Mouse (Mus musculus): Measurements from ENCODE around the gene Arhgap31.

- TF ChIP-seq ETS1 (IDR thresholded peaks at IDR 0.05; ENCODE audit: low read depth, low read length), result no peak
- TF ChIP-seq CTCF (IDR thresholded peaks at IDR 0.05 in 2 of 3, conservative IDR thresholded peaks at IDR 0.05 in 1 of 3; ENCODE audit: control insufficient read depth in 1 of 3, insufficient read depth in 1 of 3, low read depth in 2 of 3, low read length in 3 of 3, poor library complexity in 1 of 3, severe bottlenecking in 1 of 3), result no peak
- TF ChIP-seq GATA1 (IDR thresholded peaks at IDR 0.05; ENCODE audit: low read depth, low read length), result no peak
Observed at GRCm38 (mm10) chr16:38649431-38649827, 63.6 kb downstream of the Arhgap31 start.
